Mouse (Mus musculus) forebrain, embryonic 13.5 days (tissue): ENCODE measurements around the gene Gnl2. TPM values are rescaled to one million over a fixed set of nuclear protein-coding genes. Genes with fewer than 3 reads are reported as not detected.

ENCODE experiments used
- ATAC-seq: fragments of 200-750 bp; cut with Nextera tagmentation; 2 replicates; pipeline ENCODE4 v1.8.0; 2017
- H3K27ac ChIP-seq: fragments of 300-500 bp; sonication (generic); 2 replicates; pipeline ENCODE4 v1.5.1; 2015; ENCODE audit warnings: inconsistent platforms, mild to moderate bottlenecking, moderate library complexity
- H3K27me3 ChIP-seq: fragments of 300-500 bp; sonication (generic); 2 replicates; pipeline ENCODE4 v1.6.1; 2015; ENCODE audit warnings: mild to moderate bottlenecking, inconsistent platforms
- H3K36me3 ChIP-seq: fragments of 300-500 bp; sonication (generic); 2 replicates; pipeline ENCODE4 v1.6.1; 2015; ENCODE audit warnings: mild to moderate bottlenecking, inconsistent platforms; ENCODE audit not compliant: poor library complexity, severe bottlenecking
- H3K4me1 ChIP-seq: fragments of 300-500 bp; sonication (generic); 2 replicates; pipeline ENCODE4 v1.6.1; 2015; ENCODE audit warnings: inconsistent platforms
- H3K4me2 ChIP-seq: fragments of 300-500 bp; sonication (generic); 2 replicates; pipeline ENCODE4 v1.6.1; 2015; ENCODE audit warnings: inconsistent platforms, mild to moderate bottlenecking, moderate library complexity
- H3K4me3 ChIP-seq: fragments of 300-500 bp; sonication (generic); 2 replicates; pipeline ENCODE4 v1.5.1; 2015; ENCODE audit warnings: mild to moderate bottlenecking, inconsistent platforms
- H3K9ac ChIP-seq: fragments of 300-500 bp; sonication (generic); 2 replicates; pipeline ENCODE4 v1.6.1; 2015; ENCODE audit warnings: mild to moderate bottlenecking, inconsistent platforms
- H3K9me3 ChIP-seq: fragments of 300-500 bp; sonication (generic); replicated peaks from 2 replicates; pipeline ENCODE4 v1.6.1; 2016; ENCODE audit warnings: inconsistent platforms
- WGBS: fragments of 180-500 bp; shearing (Covaris S2); methylation state at CpG from one replicate; pipeline ENCODE4 v1.1.7; 2015; 5-methylcytosine and 5-hydroxymethylcytosine counted together
- polyA plus RNA-seq: library from polyadenylated mRNA; unstranded; fragments of >200 nt; fragmentation: Nextera tagmentation; extraction: Ambion mirVana; gene quantifications from 2 replicates; pipeline ENCODE4 v1.2.1, GENCODE M21; 2015

The Gnl2 gene
- 83.2 and 90.8 TPM in 2 replicates for polyA plus RNA-seq

- no peak within 1 kb of the TSS for H3K4me3 ChIP-seq
- no peak for ATAC-seq
- H3K27me3 ChIP-seq = no peaks in the 10 kb centered on the region
- H3K4me1 ChIP-seq = no peaks in the 10 kb centered on the region
- no peak within 1 kb of the TSS for H3K27ac ChIP-seq
- 94% methylated on average over 10 of the region's 10 CpGs for WGBS
- no peak within 1 kb of the TSS for H3K4me2 ChIP-seq
- H3K36me3 ChIP-seq = no peaks in the 10 kb centered on the region
- H3K9me3 ChIP-seq = no peaks in the 10 kb centered on the region
- no peak within 1 kb of the TSS for H3K9ac ChIP-seq
Observed at GRCm38 (mm10) chr4:125015806-125016635, at the start of gene Gnl2. Gnl2 (plus strand) TSS chr4:125016585.

- no peak overlapping the region for H3K27ac ChIP-seq
- H3K27me3 ChIP-seq = no peaks in the 10 kb centered on the region
- H3K36me3 ChIP-seq = no peaks in the 10 kb centered on the region
- H3K4me2 ChIP-seq = no peak overlapping the region
- ATAC-seq = no peak
- peaks cover 10% of the 10 kb centered on the region for H3K4me1 ChIP-seq
- 24% methylated on average over 6 of the region's 6 CpGs for WGBS
- H3K9me3 ChIP-seq = no peaks in the 10 kb centered on the region
- no peak overlapping the region for H3K4me3 ChIP-seq
- H3K9ac ChIP-seq = no peak overlapping the region
Observed at GRCm38 (mm10) chr4:124968711-124969110, 47.7 kb upstream of the Gnl2 start.

- Histone ChIP-seq H3K4me3 (no peak overlapping the region), H3K27ac (no peak overlapping the region)
- 79% methylated on average over 7 of the region's 7 CpGs for WGBS
Observed at GRCm38 (mm10) chr4:124969219-124969848, 47.1 kb upstream of the Gnl2 start.

GRCm38 (mm10) chr4:124970194-124970593 is 46.2 kb upstream of the Gnl2 start:
- H3K36me3 ChIP-seq = no peaks in the 10 kb centered on the region
- H3K9ac ChIP-seq = no peak overlapping the region
- H3K4me3 ChIP-seq = no peak overlapping the region
- no peaks in the 10 kb centered on the region for H3K27me3 ChIP-seq
- WGBS = 72% methylated on average over 11 of the region's 11 CpGs
- no peak for ATAC-seq
- no peak overlapping the region for H3K4me2 ChIP-seq
- no peak overlapping the region for H3K27ac ChIP-seq
- peaks cover 8% of the 10 kb centered on the region for H3K4me1 ChIP-seq
- no peaks in the 10 kb centered on the region for H3K9me3 ChIP-seq

More at GRCm38 (mm10) chr4:124969219-124969848, 47.1 kb upstream of the Gnl2 start:
- Histone ChIP-seq H3K9ac (no peak overlapping the region), H3K36me3 (no peaks in the 10 kb centered on the region), H3K4me2 (no peak overlapping the region), H3K4me1 (peaks cover 10% of the 10 kb centered on the region), H3K9me3 (no peaks in the 10 kb centered on the region), H3K27me3 (no peaks in the 10 kb centered on the region)
- no peak for ATAC-seq

GRCm38 (mm10) chr4:124970677-124971076 is 45.7 kb upstream of the Gnl2 start:
- no peaks in the 10 kb centered on the region for H3K27me3 ChIP-seq
- H3K4me2 ChIP-seq = no peak overlapping the region
- H3K36me3 ChIP-seq = no peaks in the 10 kb centered on the region
- no peak for ATAC-seq
- H3K27ac ChIP-seq = no peak overlapping the region
- H3K9me3 ChIP-seq = no peaks in the 10 kb centered on the region
- H3K4me3 ChIP-seq = no peak overlapping the region
- H3K4me1 ChIP-seq = peaks cover 4% of the 10 kb centered on the region; the same call in 1 of the 2 replicates
- no peak overlapping the region for H3K9ac ChIP-seq
- 26% methylated on average over 5 of the region's 5 CpGs for WGBS

GRCm38 (mm10) chr4:124971094-124971493 is 45.3 kb upstream of the Gnl2 start:
- Histone ChIP-seq H3K9me3 (no peaks in the 10 kb centered on the region), H3K4me2 (no peak overlapping the region), H3K9ac (no peak overlapping the region), H3K27me3 (no peaks in the 10 kb centered on the region), H3K4me1 (peaks cover 4% of the 10 kb centered on the region; the same call in 1 of the 2 replicates), H3K4me3 (no peak overlapping the region), H3K36me3 (no peaks in the 10 kb centered on the region), H3K27ac (no peak overlapping the region)
- WGBS = 90% methylated on average over 8 of the region's 8 CpGs
- ATAC-seq = no peak

GRCm38 (mm10) chr4:124972316-124972715 is 44.1 kb upstream of the Gnl2 start:
- Histone ChIP-seq H3K27ac (no peak overlapping the region), H3K36me3 (no peaks in the 10 kb centered on the region), H3K4me1 (peaks cover 4% of the 10 kb centered on the region; the same call in 1 of the 2 replicates), H3K9ac (no peak overlapping the region), H3K27me3 (no peaks in the 10 kb centered on the region), H3K4me3 (no peak overlapping the region), H3K9me3 (no peaks in the 10 kb centered on the region), H3K4me2 (no peak overlapping the region)
- WGBS = 67% methylated on average over 9 of the region's 9 CpGs
- ATAC-seq = no peak

- Histone ChIP-seq H3K9me3 (no peaks in the 10 kb centered on the region), H3K36me3 (no peaks in the 10 kb centered on the region), H3K4me1 (peaks cover 4% of the 10 kb centered on the region; the same call in 1 of the 2 replicates), H3K4me3 (no peak overlapping the region), H3K27me3 (no peaks in the 10 kb centered on the region), H3K27ac (no peak overlapping the region), H3K4me2 (no peak overlapping the region), H3K9ac (no peak overlapping the region)
- WGBS = 84% methylated on average over 2 of the region's 2 CpGs
- no peak for ATAC-seq
Observed at GRCm38 (mm10) chr4:124973296-124973695, 43.1 kb upstream of the Gnl2 start.

GRCm38 (mm10) chr4:124978201-124978600 is 38.2 kb upstream of the Gnl2 start:
- 55% methylated on average over 5 of the region's 5 CpGs for WGBS
- H3K4me1 ChIP-seq = peaks cover 10% of the 10 kb centered on the region
- H3K4me3 ChIP-seq = no peak overlapping the region
- H3K9me3 ChIP-seq = no peaks in the 10 kb centered on the region
- no peak for ATAC-seq
- H3K36me3 ChIP-seq = no peaks in the 10 kb centered on the region
- peaks cover 12% of the 10 kb centered on the region for H3K27me3 ChIP-seq
- H3K4me2 ChIP-seq = no peak overlapping the region
- no peak overlapping the region for H3K9ac ChIP-seq
- H3K27ac ChIP-seq = no peak overlapping the region; the same call in 1 of the 2 replicates

GRCm38 (mm10) chr4:124983893-124984526 is 32.4 kb upstream of the Gnl2 start:
- WGBS = 23% methylated on average over 9 of the region's 9 CpGs

GRCm38 (mm10) chr4:124984871-124985670 is 31.3 kb upstream of the Gnl2 start:
- Histone ChIP-seq H3K4me3 (no peak overlapping the region; the same call in 1 of the 2 replicates), H3K4me1 (peaks cover 34% of the 10 kb centered on the region), H3K27ac (no peak overlapping the region), H3K36me3 (no peaks in the 10 kb centered on the region), H3K9me3 (no peaks in the 10 kb centered on the region), H3K9ac (no peak overlapping the region), H3K4me2 (0 out of 2 replicates have a peak overlapping the region, but pooled peaks have one; percentile 64), H3K27me3 (peaks cover 79% of the 10 kb centered on the region)
- 8% methylated on average over 18 of the region's 18 CpGs for WGBS
- no peak for ATAC-seq

More at GRCm38 (mm10) chr4:124983893-124984526, 32.4 kb upstream of the Gnl2 start:
- ATAC-seq = no peak
- Histone ChIP-seq H3K36me3 (no peaks in the 10 kb centered on the region), H3K9me3 (no peaks in the 10 kb centered on the region), H3K4me2 (no peak overlapping the region), H3K27ac (no peak overlapping the region), H3K9ac (no peak overlapping the region), H3K4me3 (no peak overlapping the region), H3K27me3 (peaks cover 70% of the 10 kb centered on the region), H3K4me1 (peaks cover 33% of the 10 kb centered on the region)
